Mouse (Mus musculus) thymus, adult 2 months (tissue): ENCODE data around the gene Pla2g15.

Experiments
- CTCF ChIP-seq: fragments of 200-500 bp; IDR thresholded peaks from 2 replicates; pipeline ENCODE4 v1.5.1; 2012; ENCODE audit warnings: mild to moderate bottlenecking, control low read depth, low read length, moderate library complexity, borderline replicate concordance; ENCODE audit not compliant: control insufficient read depth, poor library complexity, insufficient read depth; ENCODE audit errors: extremely low read depth
- POLR2A ChIP-seq: fragments of 200-500 bp; IDR thresholded peaks from 2 replicates; pipeline ENCODE4 v1.6.1; 2012; ENCODE audit warnings: mild to moderate bottlenecking, low read length, control low read depth, moderate library complexity; ENCODE audit not compliant: control insufficient read depth, poor library complexity, insufficient read depth; ENCODE audit errors: extremely low read depth

- TF ChIP-seq POLR2A (no peak), CTCF (no peak)
These were observed 19.7 kb upstream of the Pla2g15 start for GRCm38 (mm10) chr8:106130505-106130904.
